8 mouse cellular contexts compared by ENCODE assay signal in genomic region chr1:133380347-133381065, GRCm38 (mm10). TPM values are rescaled to one million over a fixed set of nuclear protein-coding genes. Genes with fewer than 3 reads are reported as not detected.
DNase-seq lines count a peak whose midpoint lies in the region; ATAC-seq and TF ChIP-seq lines count a peak whose summit lies in the region.

No protein-coding gene starts in this region.

- peak; percentile 39 for DNase-seq in forebrain, embryonic 10.5 days (ENCODE audit: extremely low spot score, low spot score)
- DNase-seq in midbrain, embryonic 11.5 days (ENCODE audit: low spot score, missing footprints), result peak; percentile 94
- DNase-seq in brain, embryonic 14.5 days (ENCODE audit: low read depth), result peak; percentile 56
- peak; percentile 63 to 85 for DNase-seq in kidney, postnatal 25 days
- DNase-seq in thymus, postnatal 25 days, result peak; percentile 34
- no peak for DNase-seq in right cerebral cortex, postnatal 36 days (ENCODE audit: low spot score in 2 of 2)

- TF ChIP-seq CTCF in brain, embryonic 14.5 days (IDR thresholded peaks at IDR 0.05; ENCODE audit: borderline replicate concordance, extremely low read depth, insufficient read depth, insufficient read length), result peak; percentile 75

- ATAC-seq in forebrain, embryonic 13.5 days, result no peak
- no peak for ATAC-seq in midbrain, embryonic 11.5 days (ENCODE audit: low FRiP score)
- ATAC-seq in midbrain, embryonic 13.5 days, result no peak

- no peaks in the 10 kb centered on the region for H3K27me3 ChIP-seq in forebrain, embryonic 10.5 days (ENCODE audit: poor library complexity, severe bottlenecking)
- H3K27me3 ChIP-seq in forebrain, embryonic 13.5 days, result no peaks in the 10 kb centered on the region
- H3K27me3 ChIP-seq in midbrain, embryonic 11.5 days (ENCODE audit: control insufficient read depth, insufficient read depth, low read length), result no peaks in the 10 kb centered on the region
- H3K27me3 ChIP-seq in midbrain, embryonic 13.5 days, result no peaks in the 10 kb centered on the region

- H3K4me2 ChIP-seq in forebrain, embryonic 13.5 days, result no peak overlapping the region
- H3K4me2 ChIP-seq in midbrain, embryonic 11.5 days, result no peak overlapping the region
- no peak overlapping the region for H3K4me2 ChIP-seq in midbrain, embryonic 13.5 days (replicated peaks)

- peaks cover 31% of the 10 kb centered on the region for H3K4me1 ChIP-seq in forebrain, embryonic 10.5 days
- peaks cover 9% of the 10 kb centered on the region for H3K4me1 ChIP-seq in forebrain, embryonic 13.5 days
- peaks cover 8% of the 10 kb centered on the region for H3K4me1 ChIP-seq in midbrain, embryonic 11.5 days (ENCODE audit: control insufficient read depth, insufficient read depth, low read length)
- H3K4me1 ChIP-seq in midbrain, embryonic 13.5 days (replicated peaks), result peaks cover 11% of the 10 kb centered on the region

- peaks cover 30% of the 10 kb centered on the region for H3K36me3 ChIP-seq in forebrain, embryonic 10.5 days (replicated peaks)
- H3K36me3 ChIP-seq in forebrain, embryonic 13.5 days (ENCODE audit: poor library complexity, severe bottlenecking), result peaks cover 27% of the 10 kb centered on the region
- H3K36me3 ChIP-seq in midbrain, embryonic 11.5 days (ENCODE audit: control insufficient read depth, insufficient read depth, low read length), result peaks cover 9% of the 10 kb centered on the region; the same call in 1 of the 2 replicates
- peaks cover 26% of the 10 kb centered on the region for H3K36me3 ChIP-seq in midbrain, embryonic 13.5 days

- no peaks in the 10 kb centered on the region for H3K9me3 ChIP-seq in forebrain, embryonic 10.5 days
- no peaks in the 10 kb centered on the region for H3K9me3 ChIP-seq in forebrain, embryonic 13.5 days (replicated peaks)
- no peaks in the 10 kb centered on the region for H3K9me3 ChIP-seq in midbrain, embryonic 11.5 days (ENCODE audit: control insufficient read depth, low read length)
- H3K9me3 ChIP-seq in midbrain, embryonic 13.5 days, result no peaks in the 10 kb centered on the region

- no peak for TF ChIP-seq POLR2A in brain, embryonic 14.5 days (IDR thresholded peaks at IDR 0.05; ENCODE audit: borderline replicate concordance, extremely low read depth, insufficient read depth, insufficient read length, poor library complexity, severe bottlenecking)

- no peak overlapping the region for H3K27ac ChIP-seq in forebrain, embryonic 10.5 days
- H3K27ac ChIP-seq in forebrain, embryonic 13.5 days, result no peak overlapping the region
- H3K27ac ChIP-seq in midbrain, embryonic 11.5 days (ENCODE audit: low read depth, low read length), result no peak overlapping the region
- H3K27ac ChIP-seq in midbrain, embryonic 13.5 days, result no peak overlapping the region

- no peak overlapping the region for H3K4me3 ChIP-seq in forebrain, embryonic 10.5 days
- no peak overlapping the region for H3K4me3 ChIP-seq in forebrain, embryonic 13.5 days
- no peak overlapping the region for H3K4me3 ChIP-seq in midbrain, embryonic 11.5 days (ENCODE audit: low read depth, low read length)
- no peak overlapping the region for H3K4me3 ChIP-seq in midbrain, embryonic 13.5 days (replicated peaks)

- 77% methylated on average over 14 of the region's 14 CpGs for WGBS in forebrain, embryonic 10.5 days
- WGBS in forebrain, embryonic 13.5 days, result 76% methylated on average over 14 of the region's 14 CpGs
- 73% methylated on average over 14 of the region's 14 CpGs for WGBS in midbrain, embryonic 11.5 days
- WGBS in midbrain, embryonic 13.5 days, result 75% methylated on average over 14 of the region's 14 CpGs

- no peak overlapping the region for H3K9ac ChIP-seq in forebrain, embryonic 13.5 days
- H3K9ac ChIP-seq in midbrain, embryonic 11.5 days (ENCODE audit: low read length), result no peak overlapping the region
- no peak overlapping the region for H3K9ac ChIP-seq in midbrain, embryonic 13.5 days (replicated peaks)

RNA-seq across cellular contexts. Expression of gene Etnk2, which starts 17.1 kb away (rescaled TPM):
- 1.7 and 2.3 TPM in 2 replicates for polyA plus RNA-seq in forebrain, embryonic 10.5 days (2016; fragmentation: Nextera tagmentation; extraction: Ambion mirVana)
- polyA plus RNA-seq in forebrain, embryonic 13.5 days (2015; fragmentation: Nextera tagmentation; extraction: Ambion mirVana), result 2.9 TPM in 2 replicates
- polyA plus RNA-seq in midbrain, embryonic 11.5 days (2014; fragmentation: Nextera tagmentation; extraction: Ambion mirVana), result 2.1 and 2.5 TPM in 2 replicates
- 7.3 and 7.6 TPM in 2 replicates for polyA plus RNA-seq in midbrain, embryonic 13.5 days (2015; fragmentation: Nextera tagmentation; extraction: Ambion mirVana)
- polyA plus RNA-seq in brain, embryonic 14.5 days (2012; rRNA removed), result 9.6 and 12.1 TPM in 2 replicates

RNA-seq across cellular contexts. Expression of gene Ren1, which starts 30.2 kb away (rescaled TPM):
- polyA plus RNA-seq in forebrain, embryonic 10.5 days (2016; fragmentation: Nextera tagmentation; extraction: Ambion mirVana), result not detected in 2 replicates
- polyA plus RNA-seq in forebrain, embryonic 13.5 days (2015; fragmentation: Nextera tagmentation; extraction: Ambion mirVana), result not detected in 2 replicates
- not detected in 2 replicates for polyA plus RNA-seq in midbrain, embryonic 11.5 days (2014; fragmentation: Nextera tagmentation; extraction: Ambion mirVana)
- polyA plus RNA-seq in midbrain, embryonic 13.5 days (2015; fragmentation: Nextera tagmentation; extraction: Ambion mirVana), result not detected in 2 replicates
- polyA plus RNA-seq in brain, embryonic 14.5 days (2012; rRNA removed), result 1.7 and 4.5 TPM in 2 replicates

RNA-seq across cellular contexts. Expression of gene Sox13, which starts 43.7 kb away (rescaled TPM):
- 12.5 and 14.1 TPM in 2 replicates for polyA plus RNA-seq in forebrain, embryonic 10.5 days (2016; fragmentation: Nextera tagmentation; extraction: Ambion mirVana)
- 5.8 and 6.8 TPM in 2 replicates for polyA plus RNA-seq in forebrain, embryonic 13.5 days (2015; fragmentation: Nextera tagmentation; extraction: Ambion mirVana)
- polyA plus RNA-seq in midbrain, embryonic 11.5 days (2014; fragmentation: Nextera tagmentation; extraction: Ambion mirVana), result 22.3 and 23.9 TPM in 2 replicates
- polyA plus RNA-seq in midbrain, embryonic 13.5 days (2015; fragmentation: Nextera tagmentation; extraction: Ambion mirVana), result 12.5 and 13.9 TPM in 2 replicates
- polyA plus RNA-seq in brain, embryonic 14.5 days (2012; rRNA removed), result 34.2 and 37.6 TPM in 2 replicates

RNA-seq across cellular contexts. Expression of gene Kiss1, which starts 58.8 kb away (rescaled TPM):
- not detected in 2 replicates for polyA plus RNA-seq in forebrain, embryonic 10.5 days (2016; fragmentation: Nextera tagmentation; extraction: Ambion mirVana)
- polyA plus RNA-seq in forebrain, embryonic 13.5 days (2015; fragmentation: Nextera tagmentation; extraction: Ambion mirVana), result not detected in 2 replicates
- polyA plus RNA-seq in midbrain, embryonic 11.5 days (2014; fragmentation: Nextera tagmentation; extraction: Ambion mirVana), result not detected in 2 replicates
- polyA plus RNA-seq in midbrain, embryonic 13.5 days (2015; fragmentation: Nextera tagmentation; extraction: Ambion mirVana), result not detected in 2 replicates
- polyA plus RNA-seq in brain, embryonic 14.5 days (2012; rRNA removed), result not detected in 2 replicates

Comparison
In these comparisons a context has a peak if more than half of its experiments do, and no peak if none do; other contexts are left out.
1. DNase-seq: peak in forebrain, embryonic 10.5 days (single experiment), midbrain, embryonic 11.5 days (single experiment), brain, embryonic 14.5 days (single experiment), kidney, postnatal 25 days (2 of 2) and thymus, postnatal 25 days (single experiment); none in right cerebral cortex, postnatal 36 days (0 of 2).